Mouse (Mus musculus): ENCODE data around the gene Nxt2. TPM values are rescaled to one million over a fixed set of nuclear protein-coding genes. Genes with fewer than 3 reads are reported as not detected.

The Nxt2 gene
- polyA plus RNA-seq (2017; shearing (Covaris generic)), result 5.8 TPM

DNA sequence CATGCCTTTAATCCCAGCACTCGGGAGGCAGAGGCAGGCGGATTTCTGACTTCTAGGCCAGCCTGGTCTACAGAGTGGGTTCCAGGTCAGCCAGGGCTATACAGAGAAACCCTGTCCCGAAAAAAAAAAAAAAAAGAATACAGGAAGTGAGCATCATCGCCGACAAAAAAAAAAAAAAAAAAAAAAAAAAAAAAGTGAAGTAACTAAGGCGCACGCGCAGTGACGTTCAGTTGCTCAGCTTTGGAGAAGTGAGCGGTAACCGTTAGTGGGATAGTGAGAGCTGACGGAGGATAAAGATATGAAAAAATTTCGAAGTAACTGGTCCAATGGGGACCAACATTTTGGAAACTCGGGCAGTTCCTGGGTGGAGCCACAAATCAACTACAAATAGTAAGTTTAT lies at the start of gene Nxt2:
Nxt2 (plus strand) TSS at position 229 of the 400 bp plus-strand sequence.

DNA sequence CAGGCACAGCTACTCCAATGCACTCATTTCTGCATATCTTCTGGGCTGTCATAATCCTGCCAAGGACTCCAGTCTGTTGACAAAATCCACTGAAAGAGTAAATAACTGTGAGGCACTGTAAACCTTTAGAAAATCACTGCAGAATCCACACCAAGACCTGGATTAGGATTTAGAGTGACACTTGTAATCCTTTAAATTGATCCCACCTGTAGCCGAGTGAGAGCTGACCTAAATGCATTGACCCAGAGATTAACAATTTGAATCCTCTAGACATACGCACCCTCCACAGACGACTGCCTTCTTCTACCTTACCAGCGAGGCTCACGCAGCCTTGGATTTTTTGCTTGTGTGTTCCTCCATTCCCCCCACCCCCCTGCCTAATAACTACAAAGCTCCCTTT lies 29.7 kb upstream of the Nxt2 start, which contains the start of gene Gucy2f:
Gucy2f (minus strand) TSS at position 101 of the 400 bp plus-strand sequence.

Other genes starting within 250 kb of the Nxt2 start
- gene Gucy2f, start 29.8 kb upstream of the Nxt2 start, polyA plus RNA-seq (2017; shearing (Covaris generic)), result not detected
- not detected for gene Kcne1l, start 79.5 kb downstream of the Nxt2 start, polyA plus RNA-seq (2017; shearing (Covaris generic))
- gene Acsl4, start 163.8 kb downstream of the Nxt2 start, polyA plus RNA-seq (2017; shearing (Covaris generic)), result 28.0 TPM

Measured in CD4-positive, CD25-positive, alpha-beta regulatory T cell (primary cell).